Mouse (Mus musculus): ENCODE data around the gene Rabep2. TPM values are rescaled to one million over a fixed set of nuclear protein-coding genes. Genes with fewer than 3 reads are reported as not detected.

Gene Rabep2
- total and polyA plus RNA-seq, 3 experiments = 33.7 to 38.5 (median 35.7) TPM

DNA sequence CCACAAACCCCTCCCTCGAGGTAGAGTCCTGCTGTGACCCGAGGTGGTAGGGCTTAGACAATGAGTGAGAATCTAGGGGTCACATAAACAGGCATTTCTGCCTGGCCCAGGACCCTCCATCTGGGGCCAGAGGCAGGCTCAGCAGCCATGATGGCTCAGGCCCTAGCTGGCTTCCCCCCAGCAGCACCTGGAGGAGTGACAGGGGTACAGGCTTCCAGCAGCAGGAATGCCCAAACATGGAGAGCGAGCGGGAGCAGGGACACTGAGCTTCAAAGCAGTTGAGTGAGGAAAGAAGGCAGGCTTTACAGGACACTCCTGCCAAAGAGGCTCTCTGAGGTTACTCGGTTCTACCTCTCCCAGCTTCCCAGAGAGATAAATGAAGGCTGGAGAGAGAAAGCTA lies 36.3 kb downstream of the Rabep2 start:
- no peak for DNase-seq (ENCODE audit: extremely low read depth)
- Histone ChIP-seq H3K36me3 (replicated peaks in 1 of 2; ENCODE audit: control insufficient read depth in 1 of 2, insufficient read depth in 1 of 2, low read length in 1 of 2) (peaks cover 34 to 51% of the 10 kb centered on the region in 2 experiments), H3K4me2 (ENCODE audit: insufficient read depth, low read depth, poor library complexity, severe bottlenecking) (no peak overlapping the region), H3K4me3 (replicated peaks in 1 of 3; ENCODE audit: low read depth in 2 of 3, low read length in 2 of 3, poor library complexity in 1 of 3) (no peak overlapping the region), H3K9me3 (replicated peaks; ENCODE audit: low read length) (no peaks in the 10 kb centered on the region), H3K79me2 (replicated peaks; ENCODE audit: control insufficient read depth, extremely low read depth, insufficient read depth, poor library complexity, severe bottlenecking) (no peaks in the 10 kb centered on the region), H3K9ac (ENCODE audit: insufficient read depth, low read depth) (no peak overlapping the region), H3K27ac (ENCODE audit: insufficient read depth, low read depth) (no peak overlapping the region), H3K27me3 (replicated peaks) (no peaks in the 10 kb centered on the region), H3K4me1 (ENCODE audit: control insufficient read depth in 1 of 2, insufficient read depth in 2 of 2) (peaks cover 9 to 85% of the 10 kb centered on the region in 2 experiments)
- dilution Hi-C loops (cut with MboI; ENCODE audit: extremely low pct_ligation_motif_present, extremely low pct_unique_long_range_greater_than_20kb, low sequenced_read_pairs) = no loop called here
- TF ChIP-seq ELF1 (IDR thresholded peaks at IDR 0.05; ENCODE audit: low read depth, low read length) (no peak), HCFC1 (IDR thresholded peaks at IDR 0.05; ENCODE audit: low read depth, low read length) (no peak), MXI1 (IDR thresholded peaks at IDR 0.05; ENCODE audit: low read depth, low read length) (no peak), NRF1 (IDR thresholded peaks at IDR 0.05; ENCODE audit: low read depth, low read length) (no peak), GABPA (IDR thresholded peaks at IDR 0.05; ENCODE audit: insufficient replicate concordance, low read depth, low read length) (no peak), MAZ (IDR thresholded peaks at IDR 0.05; ENCODE audit: low read depth, low read length) (no peak), EP300 (IDR thresholded peaks at IDR 0.05; ENCODE audit: low read length) (no peak), RAD21 (IDR thresholded peaks at IDR 0.05; ENCODE audit: low read depth, low read length) (no peak), TBP (conservative IDR thresholded peaks at IDR 0.05; ENCODE audit: low read depth, low read length) (no peak), SIN3A (IDR thresholded peaks at IDR 0.05; ENCODE audit: low read length) (no peak)
- in situ Hi-C loops (cut with MboI; ENCODE audit: low pct_ligation_motif_present, low pct_unique_long_range_greater_than_20kb, low sequenced_read_pairs) = no loop called here

DNA sequence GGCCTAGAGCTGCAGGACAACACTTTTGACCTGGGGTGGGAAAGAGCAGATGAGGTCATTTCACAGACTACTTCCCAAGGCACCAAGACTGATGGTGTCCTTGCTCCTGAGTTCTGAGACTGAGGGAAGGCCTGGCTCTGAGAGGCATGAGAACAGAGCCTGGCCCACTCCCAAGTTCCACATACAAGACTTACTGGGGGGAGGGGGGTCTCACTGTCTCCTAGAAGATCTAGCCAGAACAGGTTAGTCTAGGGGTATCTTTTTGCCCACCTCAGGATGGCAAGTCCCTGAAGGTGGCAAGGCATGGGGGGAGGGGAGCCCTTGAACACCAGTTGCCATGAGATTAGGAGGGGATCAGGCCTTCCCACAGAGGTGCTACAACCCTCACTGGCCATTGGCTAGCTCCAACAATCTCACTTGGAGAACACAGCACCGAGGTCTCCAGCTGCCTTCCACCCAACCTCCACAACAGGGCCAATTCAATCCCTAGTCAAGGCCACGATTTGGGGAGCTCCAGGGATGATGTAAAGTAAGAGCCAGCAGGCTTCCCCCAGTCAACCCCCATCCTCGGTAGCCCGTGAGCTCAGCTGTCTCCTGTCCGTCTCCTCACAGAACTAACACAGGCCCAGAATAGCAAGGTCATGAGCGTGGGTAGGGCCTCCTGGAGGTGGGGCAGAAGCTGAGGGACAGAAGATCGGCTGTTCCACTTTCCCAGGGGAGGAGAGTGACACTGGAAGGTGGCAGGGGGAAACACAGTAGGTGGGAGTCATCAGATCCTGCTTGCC lies 36.9 kb downstream of the Rabep2 start:
- Histone ChIP-seq H3K27me3 (replicated peaks) (no peaks in the 10 kb centered on the region), H3K4me2 (ENCODE audit: insufficient read depth, low read depth, poor library complexity, severe bottlenecking) (no peak overlapping the region), H3K36me3 (replicated peaks in 1 of 2; ENCODE audit: control insufficient read depth in 1 of 2, insufficient read depth in 1 of 2, low read length in 1 of 2) (peaks cover 36 to 56% of the 10 kb centered on the region in 2 experiments), H3K4me1 (ENCODE audit: control insufficient read depth in 1 of 2, insufficient read depth in 2 of 2) (peaks cover 6 to 85% of the 10 kb centered on the region in 2 experiments), H3K9ac (ENCODE audit: insufficient read depth, low read depth) (no peak overlapping the region), H3K79me2 (replicated peaks; ENCODE audit: control insufficient read depth, extremely low read depth, insufficient read depth, poor library complexity, severe bottlenecking) (no peaks in the 10 kb centered on the region), H3K9me3 (replicated peaks; ENCODE audit: low read length) (no peaks in the 10 kb centered on the region), H3K27ac (ENCODE audit: insufficient read depth, low read depth) (no peak overlapping the region), H3K4me3 (replicated peaks in 1 of 3; ENCODE audit: low read depth in 2 of 3, low read length in 2 of 3, poor library complexity in 1 of 3) (no peak overlapping the region)
- DNase-seq (ENCODE audit: extremely low read depth) = no peak
- in situ Hi-C loops (cut with MboI; ENCODE audit: low pct_ligation_motif_present, low pct_unique_long_range_greater_than_20kb, low sequenced_read_pairs) = no loop called here
- TF ChIP-seq POLR2AphosphoS2 (IDR thresholded peaks at IDR 0.05; ENCODE audit: low read depth, low read length) (no peak), MAX (IDR thresholded peaks at IDR 0.05; ENCODE audit: low read length) (no peak), EP300 (IDR thresholded peaks at IDR 0.05; ENCODE audit: low read length) (no peak), UBTF (IDR thresholded peaks at IDR 0.05; ENCODE audit: low read depth, low read length) (no peak), ZNF384 (IDR thresholded peaks at IDR 0.05; ENCODE audit: low read depth, low read length) (no peak), ZMIZ1 (IDR thresholded peaks at IDR 0.05; ENCODE audit: low read depth, low read length) (no peak), MXI1 (IDR thresholded peaks at IDR 0.05; ENCODE audit: low read depth, low read length) (no peak), BHLHE40 (IDR thresholded peaks at IDR 0.05; ENCODE audit: low read depth, low read length) (no peak), MYC (IDR thresholded peaks at IDR 0.05; ENCODE audit: low read depth, low read length) (no peak), ZC3H11A (IDR thresholded peaks at IDR 0.05; ENCODE audit: low read depth, low read length) (no peak), HCFC1 (IDR thresholded peaks at IDR 0.05; ENCODE audit: low read depth, low read length) (no peak), GABPA (IDR thresholded peaks at IDR 0.05; ENCODE audit: insufficient replicate concordance, low read depth, low read length) (no peak), CTCF (conservative IDR thresholded peaks at IDR 0.05 in 1 of 2, IDR thresholded peaks at IDR 0.05 in 1 of 2; ENCODE audit: low read depth in 2 of 2, low read length in 2 of 2) (no peak), ETS1 (conservative IDR thresholded peaks at IDR 0.05; ENCODE audit: low read depth, low read length) (no peak; the same call in 1 of the 2 replicates), IRF4 (IDR thresholded peaks at IDR 0.05; ENCODE audit: low read depth, low read length) (no peak), TCF12 (IDR thresholded peaks at IDR 0.05; ENCODE audit: low read depth, low read length) (no peak)
- dilution Hi-C loops (cut with MboI; ENCODE audit: extremely low pct_ligation_motif_present, extremely low pct_unique_long_range_greater_than_20kb, low sequenced_read_pairs) = no loop called here

Data from CH12.LX (cell line).